Mouse (Mus musculus) common myeloid progenitor, adult 5-6 weeks (primary cell): ENCODE data around the gene Rpl11. TPM values are rescaled to one million over a fixed set of nuclear protein-coding genes. Genes with fewer than 3 reads are reported as not detected.
"Not testable (repeated sequence)": the region's sequence is repeated elsewhere in the genome, so short reads cannot be mapped to it uniquely, and the experiment has no call there.

Experiments used
- ATAC-seq: replicated peaks from 2 replicates; pipeline ENCODE4 v1.8.0; 2016; ENCODE audit warnings: low read depth, mild to moderate bottlenecking, moderate TSS enrichment, inconsistent platforms; ENCODE audit not compliant: poor library complexity, severe bottlenecking
- total RNA-seq: library from RNA; stranded (forward); fragments of 200-1000, 187-1606 nt; gene quantifications from 2 replicates; pipeline ENCODE4 v1.2.3, GENCODE M21; 2017

The Rpl11 gene
- total RNA-seq, 1 experiment from 2014 or later = 1,101 TPM

DNA sequence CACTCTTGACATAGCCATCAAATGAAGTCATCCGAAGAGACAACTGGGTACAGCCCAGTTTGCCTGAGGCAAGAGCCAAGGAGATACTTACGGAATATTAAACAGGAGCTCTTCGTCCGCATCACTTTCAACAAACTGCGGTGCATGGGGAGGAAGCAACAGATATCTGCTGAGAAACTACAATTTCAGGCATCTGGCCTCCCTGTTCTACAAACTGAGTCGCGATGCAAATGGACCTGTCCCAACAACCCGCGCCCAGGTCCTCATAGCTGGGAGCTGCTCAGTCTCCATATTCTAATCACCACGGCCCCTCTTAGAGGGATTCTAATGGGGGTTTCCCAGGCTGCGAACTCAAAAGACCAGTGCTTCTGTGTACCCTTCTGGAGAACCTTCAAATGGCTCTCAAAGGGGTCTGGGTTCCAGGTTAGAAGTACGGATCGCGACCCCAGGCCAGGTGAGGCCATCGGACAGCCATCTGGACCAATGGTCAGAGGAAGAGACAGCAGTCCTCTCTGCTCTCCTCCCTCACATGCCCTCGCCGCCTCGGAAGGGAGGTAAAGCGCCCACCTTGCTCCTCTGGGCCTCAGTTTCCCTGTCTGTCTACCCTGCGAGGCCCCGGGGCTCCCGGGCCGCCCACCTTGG is 66.8 kb downstream of the Rpl11 start:
- ATAC-seq = no peak

DNA sequence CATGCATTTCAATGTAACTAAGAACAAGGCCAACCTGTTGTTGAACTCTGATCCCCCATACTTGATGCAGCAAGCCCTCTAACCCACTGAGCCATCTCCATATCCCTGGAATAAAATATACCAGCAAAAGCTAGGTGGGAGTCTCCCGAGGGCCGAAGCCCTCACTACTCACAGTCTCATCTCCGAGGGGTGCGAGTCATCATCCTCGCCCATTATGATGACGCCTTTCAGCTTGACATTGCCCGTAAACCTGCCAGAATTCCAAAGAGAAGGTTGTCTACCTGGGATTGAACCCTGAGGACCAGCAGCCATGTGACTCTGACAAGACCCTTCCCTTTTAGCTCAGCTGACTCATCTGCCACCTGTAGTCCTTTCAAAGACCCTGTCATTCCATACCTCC is 67.5 kb downstream of the Rpl11 start:
- no peak for ATAC-seq

DNA sequence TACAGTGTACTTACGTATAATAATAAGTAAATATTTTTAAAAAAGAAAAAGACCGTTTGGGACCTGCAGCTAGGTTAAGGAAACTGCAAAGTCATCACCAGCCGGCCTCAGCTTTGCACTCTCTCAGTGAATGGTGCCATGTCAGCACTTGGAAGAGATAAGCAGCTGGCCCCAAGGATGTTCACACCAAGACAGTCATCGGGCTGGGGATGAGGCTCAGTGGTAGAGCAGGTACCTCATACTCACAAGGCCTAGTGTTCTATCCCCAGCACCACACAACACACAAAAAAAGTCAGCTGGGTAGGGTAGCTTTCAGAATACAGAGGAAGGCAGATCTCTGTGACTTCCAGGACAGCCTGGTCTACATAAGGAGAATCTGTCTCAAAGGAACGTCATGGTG is 68.0 kb downstream of the Rpl11 start:
- peak; percentile 57; the same call in 1 of the 2 replicates for ATAC-seq

DNA sequence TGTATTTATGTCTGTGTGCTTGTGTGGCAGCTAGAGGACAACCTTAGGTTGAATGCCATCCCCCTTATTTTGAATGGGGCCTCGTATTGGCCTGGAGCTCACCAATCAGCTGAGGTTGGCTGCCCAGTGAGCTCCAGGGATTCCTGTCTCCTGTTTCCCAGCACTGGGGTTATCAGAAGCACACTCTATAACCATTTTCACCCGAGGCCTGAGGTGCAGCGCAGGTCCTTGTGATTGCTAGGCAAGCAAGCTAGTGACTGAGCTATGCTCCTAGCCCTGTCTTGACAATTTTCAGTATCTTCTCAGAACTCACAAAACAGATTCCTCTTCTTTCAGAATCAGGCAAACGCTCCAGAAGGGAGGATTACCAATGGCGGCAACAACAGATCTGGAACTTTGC is 68.7 kb downstream of the Rpl11 start:
- no peak for ATAC-seq

GRCm38 (mm10) chr4:135981524-135982063 is 71.6 kb downstream of the Rpl11 start:
- ATAC-seq = no peak

DNA sequence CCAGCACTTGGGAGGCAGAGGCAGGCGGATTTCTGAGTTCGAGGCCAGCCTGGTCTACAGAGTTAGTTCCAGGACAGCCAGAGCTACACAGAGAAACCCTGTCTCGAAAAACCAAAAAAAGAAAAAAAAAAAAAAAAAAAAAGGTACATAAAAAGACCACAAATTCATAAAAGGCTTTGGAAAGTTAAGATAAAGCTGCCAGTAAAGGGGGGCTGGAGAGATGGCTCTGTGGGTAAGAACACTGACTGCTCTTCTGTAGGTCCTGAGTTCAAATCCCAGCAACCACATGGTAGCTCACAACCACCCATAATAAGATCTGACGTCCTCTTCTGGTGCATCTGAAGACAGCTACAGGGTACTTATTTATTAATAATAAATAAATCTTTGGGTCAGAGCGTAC is 73.0 kb downstream of the Rpl11 start:
- not testable (repeated sequence) for ATAC-seq

Other genes with a start within 250 kb of the Rpl11 start
- 292 and 303 TPM in 2 replicates for gene Srsf10, start 197.7 kb downstream of the Rpl11 start, total RNA-seq
- 146 and 189 TPM in 2 replicates for gene Pnrc2, start 179.6 kb downstream of the Rpl11 start, total RNA-seq
- 9.4 and 10.9 TPM in 2 replicates for gene Cnr2, start 158.0 kb downstream of the Rpl11 start, total RNA-seq
- 70.8 and 71.5 TPM in 2 replicates for gene Fuca1, start 132.7 kb downstream of the Rpl11 start, total RNA-seq
- gene Hmgcl, start 107.0 kb downstream of the Rpl11 start, total RNA-seq = 23.8 and 48.2 TPM in 2 replicates
- 4.1 and 4.2 TPM in 2 replicates for gene Gale, start 89.7 kb downstream of the Rpl11 start, total RNA-seq
- gene Lypla2, start 80.8 kb downstream of the Rpl11 start, total RNA-seq = 11.0 and 16.1 TPM in 2 replicates
- gene Pithd1, start 66.2 kb downstream of the Rpl11 start, total RNA-seq = 21.1 and 30.6 TPM in 2 replicates
- gene Eloa, start 31.7 kb downstream of the Rpl11 start, total RNA-seq = 48.3 and 52.5 TPM in 2 replicates
- 2.2 TPM in 1 of 2 replicates, not detected in the other for gene Id3, start 90.1 kb upstream of the Rpl11 start, total RNA-seq
- 4.3 and 6.8 TPM in 2 replicates for gene E2f2, start 119.0 kb upstream of the Rpl11 start, total RNA-seq
- gene Asap3, start 152.9 kb upstream of the Rpl11 start, total RNA-seq = not detected in 2 replicates
- gene Tcea3, start 194.3 kb upstream of the Rpl11 start, total RNA-seq = not detected in 2 replicates
- 9.5 and 11.2 TPM in 2 replicates for gene Zfp46, start 231.3 kb upstream of the Rpl11 start, total RNA-seq